Mouse (Mus musculus) kidney, postnatal 25 days (tissue): Measurements from ENCODE around the gene Srebf2.
A peak's percentile ranks its signal among the peaks of the same experiment; 100 is the strongest.

Experiments used
- DNase-seq, 2 experiments: peaks; one replicate each; pipeline ENCODE4 v3.0.0; 2021; ENCODE audit warnings: mixed read lengths in 2 of 2

The Srebf2 gene

DNA sequence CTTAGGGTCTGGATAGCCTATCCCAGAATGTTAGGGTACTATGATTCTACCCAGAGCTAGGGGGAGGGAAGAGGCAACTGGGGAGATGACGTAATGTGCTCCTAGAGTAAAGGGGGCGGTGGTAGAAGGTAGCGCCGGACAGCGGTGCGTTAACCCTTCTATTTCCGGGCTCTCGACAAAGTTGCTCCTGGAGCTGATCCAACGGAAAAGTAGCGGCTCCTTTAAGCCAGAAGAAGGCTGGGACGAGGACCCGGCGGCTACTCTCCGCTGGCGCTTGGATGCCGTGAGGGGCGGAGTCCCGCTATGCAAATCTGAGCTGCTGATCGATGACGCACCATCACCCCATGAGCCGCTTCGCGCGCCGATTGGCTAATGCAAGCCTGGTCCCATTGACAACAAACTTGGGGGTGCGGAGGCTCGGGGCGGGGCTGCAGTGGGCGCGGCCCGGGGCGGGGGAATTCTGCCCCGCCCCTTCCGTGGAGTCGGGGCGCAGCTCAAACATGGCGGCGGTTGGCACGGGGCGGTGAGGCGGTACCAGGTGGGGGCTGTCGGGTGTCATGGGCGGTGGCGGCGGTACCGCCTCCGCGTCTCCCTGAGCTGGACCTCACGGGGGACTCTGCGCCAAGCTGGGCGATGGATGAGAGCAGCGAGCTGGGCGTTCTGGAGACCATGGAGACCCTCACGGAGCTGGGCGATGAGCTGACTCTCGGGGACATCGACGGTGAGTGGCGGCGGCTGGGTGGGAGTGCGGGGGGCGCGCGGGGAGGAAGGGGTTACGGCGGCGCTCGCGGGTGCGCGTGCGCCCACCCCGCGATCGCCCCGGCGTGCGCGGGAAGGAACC is at the start of gene Srebf2:
Srebf2 (plus strand) TSS at position 412 of the 841 bp plus-strand sequence.
- peak; percentile 99 to 100 for DNase-seq

DNA sequence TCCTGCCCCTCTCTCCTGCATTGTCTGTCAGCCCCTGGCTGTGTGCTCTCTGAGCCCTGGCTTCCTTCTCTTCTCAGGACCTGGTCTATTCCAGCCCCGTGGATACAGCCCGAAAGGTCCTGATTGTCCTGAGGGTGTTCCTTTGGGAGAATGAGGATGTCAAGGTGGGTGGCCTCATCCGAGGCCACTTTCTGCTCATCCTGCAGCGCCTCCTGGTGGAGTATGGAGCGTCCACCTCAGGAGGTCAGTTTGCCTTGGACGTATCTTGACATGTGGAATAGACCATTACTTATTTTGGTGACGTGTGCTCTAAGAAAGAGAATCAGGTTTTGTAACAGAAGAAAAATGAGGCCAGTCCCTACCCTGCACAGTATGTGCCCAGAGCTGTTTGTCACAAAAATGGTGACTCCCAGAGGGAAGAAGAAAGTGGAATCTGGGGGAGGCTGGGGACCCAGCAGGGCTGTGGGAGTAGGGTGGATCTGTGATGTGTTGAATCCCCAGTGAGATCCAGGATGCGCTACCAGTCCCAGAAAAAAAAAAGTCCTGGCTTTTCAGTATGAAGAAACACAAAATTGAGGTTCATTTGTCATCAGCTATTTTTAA is 39.9 kb upstream of the Srebf2 start:
- DNase-seq = peak; percentile 46 to 72

DNA sequence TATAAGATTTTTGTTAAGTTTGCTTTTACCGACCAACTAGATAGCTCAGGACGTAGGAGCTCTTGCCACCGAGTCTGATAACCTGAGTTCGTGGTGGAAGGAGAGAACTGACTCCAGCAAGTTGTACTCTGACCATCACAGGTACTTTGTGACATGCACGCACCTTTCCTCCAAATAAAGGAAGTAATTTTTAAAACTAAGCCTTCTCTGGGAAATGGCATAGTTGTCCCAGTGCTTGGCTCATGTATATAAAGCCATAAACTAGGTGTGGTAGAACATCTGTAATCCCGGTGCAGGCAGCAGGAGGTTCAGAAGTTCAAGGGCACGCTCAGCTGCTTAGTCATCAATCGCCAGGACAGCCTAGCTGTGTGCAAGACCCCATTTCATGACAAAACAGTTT is 26.4 kb upstream of the Srebf2 start:
- no peak for DNase-seq

DNA sequence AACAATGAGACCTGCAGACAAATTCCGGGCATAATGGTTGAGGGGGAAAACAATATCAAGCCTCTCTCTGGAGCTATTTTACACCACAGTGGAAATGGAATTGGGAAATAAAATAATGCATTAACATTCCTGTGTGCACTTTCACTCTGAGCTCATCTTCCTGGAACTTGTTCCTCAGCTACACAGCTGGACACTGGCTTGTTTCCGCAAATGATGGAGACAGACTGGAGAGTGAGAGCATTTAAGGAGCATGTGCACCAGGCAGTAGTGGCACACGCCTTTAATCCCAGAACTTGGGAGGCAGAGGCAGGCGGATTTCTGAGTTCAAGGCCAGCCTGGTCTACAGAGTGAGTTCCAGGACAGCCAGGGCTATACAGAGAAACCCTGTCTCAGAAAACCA is 20.3 kb upstream of the Srebf2 start:
- peak in 1 of 2 experiments; percentile 6 for DNase-seq

DNA sequence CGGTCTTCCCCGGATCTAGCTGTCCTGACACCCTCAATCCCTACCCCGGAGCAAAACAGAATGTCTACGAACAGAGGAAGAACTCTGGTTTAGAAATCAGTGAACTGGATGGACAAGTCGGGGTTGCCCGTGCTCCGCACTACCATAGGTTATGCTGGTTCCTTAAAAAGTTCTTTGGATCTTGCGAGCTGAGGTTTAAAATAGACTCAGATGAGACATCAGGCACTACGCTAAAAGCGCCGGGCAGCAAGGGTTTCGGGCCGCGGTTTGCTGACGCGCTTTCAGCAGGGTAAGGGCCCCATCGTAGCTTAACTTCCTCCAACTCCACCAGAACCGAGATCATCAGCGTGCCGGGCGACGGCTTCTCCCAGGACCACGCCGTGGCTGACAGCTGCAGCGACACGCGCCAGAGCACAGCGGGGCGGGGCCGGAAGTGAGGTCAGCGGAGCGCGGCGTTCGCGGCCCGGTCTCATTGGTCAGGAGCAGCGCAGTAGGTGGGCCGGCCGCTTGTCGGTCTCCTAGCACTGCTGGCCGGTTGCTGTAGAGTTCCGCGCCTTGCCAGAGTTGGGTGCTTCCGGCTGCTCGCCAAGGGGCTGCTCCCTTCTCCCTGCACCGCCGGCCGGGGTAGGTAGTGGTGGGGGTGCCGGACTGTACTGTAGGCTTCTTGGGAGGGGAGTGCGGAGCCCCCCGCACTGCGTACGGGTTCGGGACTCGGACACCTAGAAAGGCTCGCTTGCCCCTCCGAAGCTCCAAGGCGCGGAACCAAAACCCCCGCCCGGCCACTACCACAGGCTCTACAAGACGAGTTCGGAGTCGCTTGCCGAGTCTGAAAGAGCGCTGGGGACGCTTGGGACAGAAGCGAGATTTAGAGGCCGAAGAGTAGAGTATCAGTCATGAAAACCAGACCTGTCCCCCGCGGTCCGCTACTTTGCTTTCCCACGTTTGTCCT is 19.3 kb upstream of the Srebf2 start, which contains the start of gene Ccdc134:
Ccdc134 (plus strand) TSS at position 497 of the 949 bp plus-strand sequence.
- peak; percentile 96 to 97 for DNase-seq

DNA sequence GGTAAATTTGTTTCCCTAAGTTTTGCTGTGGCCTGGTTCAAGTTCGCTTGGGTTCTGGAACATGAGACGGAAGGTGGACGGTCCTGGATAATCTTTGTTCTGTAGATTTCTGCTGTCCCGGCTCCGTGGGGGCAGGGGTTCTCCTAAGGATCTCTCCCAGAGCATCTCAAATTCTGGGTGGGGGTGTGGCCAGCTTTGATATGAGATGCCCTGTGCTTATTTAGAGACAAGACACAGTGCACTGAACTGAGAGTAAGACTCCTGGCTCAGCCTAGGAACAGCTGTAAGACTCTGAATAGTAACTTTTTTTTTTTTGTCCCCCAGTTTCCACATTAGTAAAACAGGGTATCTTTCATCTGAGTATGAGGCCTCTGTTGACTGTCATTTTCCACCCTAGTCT is 18.6 kb upstream of the Srebf2 start:
- DNase-seq = peak in 1 of 2 experiments; percentile 25

DNA sequence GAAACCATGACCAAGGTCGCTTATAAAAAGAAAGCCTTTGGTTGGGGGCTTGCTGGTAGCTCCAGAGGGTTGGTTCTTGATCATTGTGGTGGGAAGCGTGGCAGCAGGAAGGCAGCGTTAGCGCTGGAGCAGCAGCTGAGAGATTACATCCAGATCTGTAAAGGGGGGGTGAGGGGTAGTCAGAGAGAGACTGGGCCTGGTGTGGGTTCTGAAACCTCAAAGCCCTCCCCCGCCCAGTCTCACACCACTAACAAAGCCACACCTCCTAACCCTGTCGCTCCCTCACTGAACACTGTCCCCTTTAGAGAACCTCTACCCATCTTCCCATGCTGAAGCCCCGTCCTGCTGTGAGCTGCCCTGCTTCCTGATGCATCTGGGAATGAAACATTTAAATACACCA is 16.4 kb upstream of the Srebf2 start:
- peak in 1 of 2 experiments; percentile 26 for DNase-seq

DNA sequence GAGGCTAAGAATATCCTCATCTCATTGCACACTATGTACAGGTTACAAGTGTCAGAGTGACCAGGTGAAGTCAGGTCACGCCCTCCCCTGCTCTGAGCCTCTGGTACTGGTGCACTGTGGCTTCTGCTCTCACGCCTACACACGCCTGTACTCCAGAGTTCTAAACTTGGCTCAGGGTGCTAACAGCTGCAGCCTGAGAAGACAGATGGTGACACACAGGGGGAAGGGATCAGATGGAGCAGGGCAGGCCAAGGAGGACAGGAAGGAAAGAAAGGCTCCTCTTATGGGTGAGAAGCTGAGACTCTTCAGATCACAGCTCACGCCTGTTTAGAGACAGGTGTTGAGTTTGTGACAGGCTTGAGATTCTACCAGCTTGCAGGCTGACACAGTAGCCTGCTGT is 11.6 kb upstream of the Srebf2 start:
- peak in 1 of 2 experiments; percentile 18 for DNase-seq

DNA sequence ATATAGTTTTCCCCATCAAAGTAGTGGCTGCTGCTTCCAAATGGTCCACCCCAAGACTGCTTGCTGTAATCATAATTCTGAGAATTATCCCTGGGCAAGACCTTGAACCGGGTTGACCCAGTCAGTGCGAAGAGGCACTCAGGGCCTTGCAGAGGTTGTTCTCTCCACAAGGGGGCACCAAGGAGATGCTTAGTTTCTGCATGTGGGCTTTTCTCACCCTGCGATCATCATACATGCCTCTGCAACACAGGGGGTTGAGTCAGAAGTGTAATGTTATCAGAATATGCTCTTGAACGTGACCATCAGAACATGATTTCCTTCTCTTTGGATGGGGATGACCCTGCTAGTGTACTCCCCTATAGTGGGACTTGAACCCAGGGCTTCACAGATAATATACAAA is 8.4 kb upstream of the Srebf2 start:
- peak; percentile 64 to 75 for DNase-seq

DNA sequence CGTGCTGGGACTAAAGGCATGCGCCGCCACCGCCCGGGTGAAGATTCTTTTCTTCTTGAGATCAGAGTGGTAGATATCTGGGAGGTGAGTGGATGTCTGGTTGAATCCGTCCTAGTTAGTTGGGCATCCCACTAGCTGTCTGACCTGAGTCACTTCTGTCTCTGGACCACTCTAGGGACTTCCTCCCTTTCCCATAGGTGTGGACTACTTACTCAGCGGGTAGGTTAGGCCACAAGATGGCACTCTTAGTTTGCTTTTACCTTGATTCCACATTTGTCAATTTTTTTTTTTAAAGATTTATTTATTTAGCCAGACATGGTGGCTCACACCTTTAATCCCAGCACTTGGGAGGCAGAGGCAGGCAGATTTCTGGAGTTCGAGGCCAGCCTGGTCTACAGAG is 7.8 kb upstream of the Srebf2 start:
- DNase-seq = peak; percentile 25 to 38

DNA sequence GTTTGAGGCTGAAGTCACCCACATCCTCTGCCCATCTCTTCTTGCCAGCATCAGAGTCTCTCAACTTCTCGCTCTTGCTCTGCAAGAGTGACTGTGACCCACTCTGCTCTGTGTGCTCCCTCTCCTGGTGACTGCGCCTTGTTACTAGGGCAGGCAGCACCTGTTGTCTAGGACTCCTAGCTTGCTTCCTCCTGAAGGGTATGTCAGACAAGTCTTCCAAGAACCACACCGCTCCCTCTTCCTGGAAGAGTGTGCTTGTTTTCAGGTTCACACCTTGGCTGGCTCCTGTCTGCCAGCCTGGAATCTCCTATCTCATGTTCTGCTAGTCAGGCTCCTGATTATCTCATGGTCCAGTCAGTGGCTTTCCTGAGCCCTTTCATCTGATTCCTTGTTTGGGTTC is 6.6 kb upstream of the Srebf2 start:
- no peak for DNase-seq

DNA sequence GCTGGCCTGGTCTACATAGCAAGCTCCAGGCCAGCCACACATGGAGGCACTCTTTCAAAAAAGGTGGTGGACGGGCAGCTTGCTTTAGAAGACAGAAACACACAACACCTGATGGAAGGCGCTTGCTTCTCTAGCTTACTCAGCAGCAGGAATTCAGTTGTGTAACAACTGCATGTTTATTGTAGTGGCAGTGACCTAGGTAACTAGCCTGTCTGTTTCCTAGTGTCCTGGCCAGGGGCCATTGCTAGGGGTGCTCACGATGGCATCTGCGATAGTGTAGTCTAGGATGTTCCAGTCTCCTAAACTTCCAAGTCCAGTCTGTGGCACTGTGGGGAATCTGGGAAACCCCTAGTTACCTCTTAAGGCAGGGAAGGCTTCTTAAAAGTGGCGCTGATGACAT is 2.8 kb upstream of the Srebf2 start:
- DNase-seq = peak in 1 of 2 experiments; percentile 50

DNA sequence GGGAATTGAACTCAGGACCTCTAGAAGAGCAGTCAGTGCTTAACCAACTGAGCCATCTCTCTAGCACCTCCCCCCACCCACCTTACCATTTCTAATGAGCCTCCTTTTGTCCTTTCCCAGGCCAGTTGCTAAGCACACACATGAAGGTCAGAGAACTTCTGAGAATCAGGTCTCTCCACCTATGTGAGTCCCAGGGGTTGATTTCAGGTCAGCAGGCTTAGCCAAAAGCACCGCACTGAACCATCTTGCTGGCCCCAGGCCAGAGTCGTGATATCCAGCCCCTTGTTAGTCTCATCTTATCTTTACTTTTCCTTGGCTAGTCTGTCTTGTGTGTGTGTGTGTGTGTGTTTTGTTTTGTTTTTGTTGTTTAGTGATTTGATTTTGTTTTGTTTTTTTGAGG is 1.6 kb upstream of the Srebf2 start:
- no peak for DNase-seq

DNA sequence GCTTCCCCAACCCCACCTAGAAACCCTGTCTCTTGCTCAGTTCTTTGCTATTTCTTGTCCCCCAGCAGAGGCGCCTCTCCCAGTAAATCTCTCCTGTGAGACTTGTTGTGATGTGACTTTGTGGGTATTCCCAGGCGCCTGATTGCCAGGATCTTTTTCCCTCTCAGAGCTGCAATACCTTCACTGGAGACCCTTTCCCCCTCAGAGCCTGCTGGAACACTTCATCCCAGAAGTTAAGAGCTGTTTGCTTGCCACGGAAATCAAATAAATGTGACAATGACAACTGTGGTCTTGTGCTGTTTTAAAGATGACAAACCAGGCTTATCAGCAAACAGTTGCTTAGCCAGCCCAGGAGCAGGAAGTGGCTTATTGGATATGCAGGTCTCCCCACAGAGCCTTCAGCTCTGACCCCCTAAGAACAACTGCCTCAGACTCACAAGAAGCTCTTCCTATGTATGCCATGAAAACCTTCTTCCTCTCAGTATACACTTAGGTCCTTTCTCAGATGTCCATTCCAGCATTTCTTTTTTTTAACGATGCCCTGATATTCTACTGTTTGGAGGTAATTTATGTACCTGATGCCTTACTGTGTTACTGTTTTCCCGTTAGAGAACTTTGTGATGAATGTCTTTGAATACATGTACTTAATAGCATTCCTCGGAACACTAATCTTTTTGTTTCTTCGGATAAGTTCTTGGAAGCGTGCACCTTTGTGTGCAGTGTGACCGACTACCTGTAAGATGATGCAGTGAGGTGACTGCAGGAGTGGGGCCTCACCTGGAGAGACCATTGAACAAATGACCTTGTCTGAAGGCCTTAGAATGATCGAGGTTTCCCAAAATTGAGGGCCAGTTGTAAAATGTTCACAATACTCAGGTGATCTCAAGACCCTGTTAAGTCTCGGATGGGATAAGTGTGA is 871 bp upstream of the Srebf2 start:
- no peak for DNase-seq

DNA sequence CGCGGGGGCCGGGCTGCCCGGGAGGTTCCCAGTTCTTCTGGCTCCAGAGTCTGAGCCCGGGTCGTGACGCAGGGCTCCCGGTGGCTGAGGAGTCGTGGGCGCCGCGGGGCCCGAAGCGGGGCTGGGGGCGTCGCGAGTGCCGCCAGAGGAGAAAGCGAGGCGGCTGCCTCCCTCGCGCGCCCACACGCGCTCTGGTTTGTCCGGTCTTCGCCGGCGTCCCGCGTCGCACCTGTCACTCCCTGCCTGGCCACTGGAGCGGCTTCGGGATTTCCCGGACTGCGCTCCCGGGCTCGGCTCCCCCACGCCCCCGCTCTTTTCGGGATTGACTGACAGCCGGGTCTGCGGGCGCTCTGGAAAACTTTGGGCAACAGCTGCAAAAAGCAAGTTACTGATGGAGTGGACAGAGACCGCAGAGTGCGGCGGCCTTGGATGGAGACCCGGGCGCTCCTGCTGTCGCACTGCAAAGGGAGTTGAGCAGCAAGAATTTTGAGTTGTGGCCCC is 680 bp downstream of the Srebf2 start:
- DNase-seq = peak; percentile 42 to 73

DNA sequence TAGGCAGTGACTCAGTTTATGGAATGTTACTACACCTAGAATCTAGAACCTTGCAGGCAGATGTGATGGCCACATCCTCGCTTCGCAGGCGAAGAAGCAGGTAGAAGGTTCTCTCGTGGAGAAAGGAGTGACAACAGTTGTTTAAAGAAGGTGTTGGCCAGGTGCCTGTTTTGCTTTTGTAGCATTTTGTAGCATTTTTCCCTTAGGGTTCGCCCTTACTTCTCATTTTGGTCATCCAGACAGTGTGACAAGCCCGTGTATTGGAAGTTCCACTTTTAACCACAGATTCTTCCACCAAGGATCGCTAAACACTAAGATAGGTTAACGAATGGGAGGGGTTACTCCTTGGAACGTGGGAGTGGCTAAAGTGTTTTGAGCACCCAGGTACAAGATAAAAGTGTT is 1.5 kb downstream of the Srebf2 start:
- DNase-seq = no peak

DNA sequence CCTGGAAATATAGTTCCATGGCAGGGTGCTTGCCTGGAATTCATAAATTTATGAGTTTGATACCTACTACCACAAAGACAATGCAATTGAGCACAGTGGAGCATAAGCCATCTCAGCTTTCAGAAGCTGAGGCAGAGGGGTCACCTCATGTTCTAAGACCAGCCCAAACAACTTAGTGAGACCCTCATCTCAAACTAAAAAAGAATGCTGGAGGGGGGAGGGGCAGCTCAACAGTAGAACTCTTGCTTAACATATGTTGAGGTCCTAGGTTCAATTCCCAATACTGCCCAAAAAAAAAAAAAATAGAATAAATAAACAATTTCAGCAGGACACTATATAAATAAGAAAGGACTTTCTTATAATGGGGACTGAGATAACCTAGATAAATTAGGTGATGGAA is 3.1 kb downstream of the Srebf2 start:
- no peak for DNase-seq

DNA sequence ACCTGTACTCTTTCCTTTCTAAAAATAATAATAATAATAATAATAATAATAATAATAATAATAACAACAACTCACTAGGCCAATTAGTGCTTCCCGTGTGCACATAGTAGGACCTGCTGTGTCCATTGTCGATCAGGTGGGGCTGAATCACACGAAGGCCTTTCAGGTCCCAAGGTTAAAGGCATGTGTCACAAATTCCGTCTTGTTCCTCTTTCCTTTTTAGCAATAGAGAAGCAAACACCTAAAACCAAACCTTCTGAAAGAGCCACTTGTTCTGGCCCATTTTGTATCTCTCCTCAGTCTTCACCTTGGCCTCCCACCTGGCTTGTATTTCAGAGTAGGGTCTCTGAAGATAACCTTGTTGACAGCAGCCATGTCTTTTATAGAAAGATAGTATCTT is 4.2 kb downstream of the Srebf2 start:
- DNase-seq = no peak

DNA sequence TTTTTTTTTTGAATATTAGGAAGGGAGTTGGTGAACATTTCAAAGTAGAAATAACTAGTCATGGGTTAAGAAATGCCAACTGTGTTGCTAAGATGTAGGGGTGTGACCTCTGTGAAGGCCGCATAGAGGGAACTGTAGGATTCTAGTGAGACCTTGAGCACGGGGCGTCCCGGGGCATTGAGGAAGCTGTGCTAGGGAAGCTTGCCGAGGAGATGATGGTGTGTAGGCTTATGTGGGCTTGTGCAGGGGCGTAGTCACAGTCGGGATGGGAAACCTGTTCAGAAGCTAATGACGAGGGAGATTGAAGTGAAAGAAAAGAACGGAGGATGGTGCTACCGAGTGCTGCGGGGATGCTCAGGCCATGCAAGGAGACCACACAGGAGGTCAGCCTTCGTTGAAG is 5.0 kb downstream of the Srebf2 start:
- DNase-seq = no peak

DNA sequence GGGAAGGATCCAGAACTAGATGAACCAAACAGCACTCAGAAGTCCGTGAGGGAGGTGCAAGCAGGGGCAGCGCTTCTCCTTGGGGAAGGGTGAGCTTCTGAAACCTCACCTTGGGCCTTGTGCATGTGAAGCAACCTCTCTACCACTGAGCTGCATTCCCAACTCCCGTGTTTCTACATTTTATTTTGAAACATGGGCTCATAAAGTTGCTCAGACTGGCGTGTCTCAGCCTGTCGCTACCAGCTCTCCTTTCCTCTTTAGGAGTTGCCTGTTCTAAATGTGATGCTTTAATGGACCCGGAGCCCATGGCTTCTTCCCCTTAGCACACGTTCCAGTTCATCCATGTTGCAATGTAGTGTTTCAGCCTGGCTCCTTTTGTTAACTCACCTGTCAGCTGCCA is 5.5 kb downstream of the Srebf2 start:
- no peak for DNase-seq

DNA sequence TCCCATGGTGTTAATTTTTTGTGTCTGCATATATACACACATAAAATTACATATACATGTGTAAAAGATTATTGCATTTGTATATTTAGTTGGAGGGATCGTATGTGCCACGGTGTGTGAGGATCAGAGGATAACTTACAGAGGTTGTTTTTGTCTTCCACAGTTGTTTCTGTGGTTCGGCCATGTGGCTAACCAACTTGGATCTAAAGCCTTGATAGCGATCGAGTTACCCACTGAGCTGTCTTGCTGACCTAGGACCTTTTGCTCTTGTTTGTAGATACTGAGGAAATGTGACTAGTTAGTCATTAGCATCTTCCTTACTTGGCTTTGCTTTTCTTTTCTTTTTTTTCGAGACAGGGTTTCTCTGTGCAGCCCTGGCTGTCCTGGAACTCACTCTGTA is 9.3 kb downstream of the Srebf2 start:
- no peak for DNase-seq

DNA sequence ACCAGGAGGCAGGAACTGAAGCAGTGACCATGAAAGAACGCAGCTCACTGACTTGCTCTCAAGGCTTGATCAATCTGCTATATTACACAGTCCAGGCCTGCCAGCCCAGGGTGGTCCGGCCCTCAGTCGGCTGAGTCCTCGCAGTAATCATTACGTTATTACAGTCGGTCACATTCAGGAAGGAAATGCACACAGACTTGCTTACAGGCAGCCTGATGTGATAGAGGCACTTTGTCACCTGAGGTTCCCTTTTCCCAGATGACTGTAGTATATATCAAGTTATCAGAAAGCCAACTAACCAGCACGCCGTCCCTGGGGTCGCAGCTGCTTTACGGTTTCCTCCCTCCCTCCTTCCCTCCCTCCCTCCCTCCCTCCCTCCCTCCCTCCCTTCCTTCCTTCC is 9.9 kb downstream of the Srebf2 start:
- DNase-seq = no peak
